Mouse (Mus musculus) heart, postnatal 0 days (tissue): Measurements from ENCODE around the gene Gm8180.
"Not testable (repeated sequence)": the region's sequence is repeated elsewhere in the genome, so short reads cannot be mapped to it uniquely, and the experiment has no call there.

Source experiments
- CTCF ChIP-seq: IDR thresholded peaks from 2 replicates; pipeline ENCODE4 v1.5.1; 2016; ENCODE audit warnings: antibody characterized with exemption, control low read depth, low read depth
- EP300 ChIP-seq: IDR thresholded peaks from 2 replicates; pipeline ENCODE4 v1.6.1; 2016; ENCODE audit warnings: antibody characterized with exemption, low read depth

DNA sequence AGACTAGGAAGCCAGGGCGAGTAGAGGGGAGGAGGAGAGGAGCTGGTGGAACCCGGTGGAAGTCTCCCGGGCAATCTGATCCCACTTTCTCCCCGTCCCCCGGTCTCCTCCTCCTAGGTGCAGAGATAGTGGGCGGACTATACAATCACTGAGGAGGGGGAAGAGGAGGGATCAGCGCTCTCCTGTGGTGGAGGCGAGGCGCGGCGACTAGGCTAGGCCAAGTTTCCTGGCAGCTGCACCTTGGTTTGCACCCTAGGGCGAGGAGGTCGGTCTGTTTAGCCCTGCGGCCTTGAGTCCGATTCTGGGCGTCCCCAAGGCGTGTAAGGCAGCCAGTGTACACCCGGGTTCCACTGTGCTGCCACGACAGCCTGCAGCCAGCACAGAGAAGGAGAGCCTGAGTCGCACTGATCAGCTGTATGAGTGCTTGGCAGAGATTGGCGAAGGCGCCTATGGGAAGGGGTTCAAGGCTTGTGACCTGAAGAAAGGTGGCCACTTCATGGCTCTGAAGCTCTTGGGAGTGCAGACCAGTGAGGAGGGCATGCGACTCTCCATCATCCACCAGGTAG is 12.4 kb upstream of the Gm8180 start:
- TF ChIP-seq CTCF, EP300: not testable (repeated sequence)
